Mouse (Mus musculus): ENCODE results near the gene Tbkbp1.

GRCm38 (mm10) chr11:97114671-97115601 is 36.4 kb downstream of the Tbkbp1 start, which contains the start of gene Tbx21:
- TF ChIP-seq TAL1 (conservative IDR thresholded peaks at IDR 0.05; ENCODE audit: low read depth, low read length) (no peak), POLR2AphosphoS5 (IDR thresholded peaks at IDR 0.05; ENCODE audit: insufficient replicate concordance, low read depth, low read length) (no peak), CTCF (IDR thresholded peaks at IDR 0.05; ENCODE audit: low read depth, low read length) (no peak), GATA2 (IDR thresholded peaks at IDR 0.05; ENCODE audit: borderline replicate concordance, low read depth, low read length) (no peak)

Data from G1E (cell line).